In genomic region chr19:53106952-53107351, GRCm38 (mm10) we compare ENCODE assay signal across 9 mouse cellular contexts. TPM values are rescaled to one million over a fixed set of nuclear protein-coding genes. Genes with fewer than 3 reads are reported as not detected.
DNase-seq lines count a peak whose midpoint lies in the region; ATAC-seq lines count a peak whose summit lies in the region.
"Had no signal": no experiment of that assay in that cellular context is flagged by ENCODE, and none has a peak within 500 bp of the region (broad histone marks: within the 10 kb centered on the region; RNA-seq: fewer than 3 reads in every experiment).

No protein-coding gene starts in this region.

- no peak for ATAC-seq in heart, embryonic 11.5 days (replicated peaks; ENCODE audit: insufficient number of reproducible peaks, low FRiP score, low TSS enrichment)

- H3K9me3 ChIP-seq in heart, embryonic 11.5 days (replicated peaks; ENCODE audit: control insufficient read depth, low read length) = no peaks in the 10 kb centered on the region
- no peaks in the 10 kb centered on the region for H3K9me3 ChIP-seq in midbrain, embryonic 10.5 days (replicated peaks)
- no peaks in the 10 kb centered on the region for H3K9me3 ChIP-seq in embryonic facial prominence, embryonic 10.5 days
- H3K9me3 ChIP-seq: limb, embryonic 12.5 days had no signal

- WGBS in heart, embryonic 11.5 days (ENCODE audit: insufficient replicate concordance) = 83% methylated on average over 7 of the region's 7 CpGs
- 87% methylated on average over 7 of the region's 7 CpGs for WGBS in midbrain, embryonic 10.5 days
- WGBS in embryonic facial prominence, embryonic 10.5 days = 85% methylated on average over 7 of the region's 7 CpGs

- H3K4me3 ChIP-seq in heart, embryonic 11.5 days (ENCODE audit: low read depth, low read length) = no peak overlapping the region
- H3K4me3 ChIP-seq in midbrain, embryonic 10.5 days = no peak overlapping the region
- H3K4me3 ChIP-seq in embryonic facial prominence, embryonic 10.5 days = no peak overlapping the region
- H3K4me3 ChIP-seq: limb, embryonic 12.5 days had no signal

- H3K4me2 ChIP-seq in heart, embryonic 11.5 days = no peak overlapping the region
- H3K4me2 ChIP-seq: limb, embryonic 12.5 days had no signal

- H3K27ac ChIP-seq in heart, embryonic 11.5 days (ENCODE audit: low read depth, low read length) = no peak overlapping the region
- H3K27ac ChIP-seq in midbrain, embryonic 10.5 days (replicated peaks) = no peak overlapping the region
- H3K27ac ChIP-seq in embryonic facial prominence, embryonic 10.5 days (replicated peaks) = no peak overlapping the region
- H3K27ac ChIP-seq: limb, embryonic 12.5 days had no signal

- H3K27me3 ChIP-seq in heart, embryonic 11.5 days (ENCODE audit: control insufficient read depth, insufficient read depth, low read length) = no peaks in the 10 kb centered on the region
- H3K27me3 ChIP-seq in midbrain, embryonic 10.5 days (ENCODE audit: low read depth, poor library complexity, severe bottlenecking) = no peaks in the 10 kb centered on the region
- no peaks in the 10 kb centered on the region for H3K27me3 ChIP-seq in embryonic facial prominence, embryonic 10.5 days (replicated peaks; ENCODE audit: low read depth, poor library complexity, severe bottlenecking)
- H3K27me3 ChIP-seq: limb, embryonic 12.5 days had no signal

- H3K4me1 ChIP-seq in heart, embryonic 11.5 days (ENCODE audit: control insufficient read depth, insufficient read depth, low read length) = peaks cover 14% of the 10 kb centered on the region
- H3K4me1 ChIP-seq in midbrain, embryonic 10.5 days = peaks cover 14% of the 10 kb centered on the region
- H3K4me1 ChIP-seq in embryonic facial prominence, embryonic 10.5 days = peaks cover 18% of the 10 kb centered on the region

- peak; percentile 93 for DNase-seq in heart, adult 11 months
- peak; percentile 42 to 51 for DNase-seq in right cerebral cortex, postnatal 10 days (ENCODE audit: low spot score in 2 of 2)
- DNase-seq in right cerebral cortex, postnatal 25 days = no peak
- peak; percentile 68 for DNase-seq in layer of hippocampus, adult 9-11 months
- DNase-seq in testis, postnatal 10 days (ENCODE audit: low spot score) = peak; percentile 61
- DNase-seq in midbrain, embryonic 10.5 days (ENCODE audit: low spot score) = no peak
- DNase-seq in embryonic facial prominence, embryonic 10.5 days (ENCODE audit: low spot score) = no peak

- no peaks in the 10 kb centered on the region for H3K36me3 ChIP-seq in heart, embryonic 11.5 days (ENCODE audit: control insufficient read depth, insufficient read depth, low read length)
- no peaks in the 10 kb centered on the region for H3K36me3 ChIP-seq in midbrain, embryonic 10.5 days
- H3K36me3 ChIP-seq in embryonic facial prominence, embryonic 10.5 days (replicated peaks) = no peaks in the 10 kb centered on the region
- H3K36me3 ChIP-seq: limb, embryonic 12.5 days had no signal

- no peak overlapping the region for H3K9ac ChIP-seq in heart, embryonic 11.5 days (ENCODE audit: low read depth, low read length)
- H3K9ac ChIP-seq: limb, embryonic 12.5 days had no signal

RNA-seq across cellular contexts. Expression of gene Add3, which starts 33.3 kb away (rescaled TPM):
- 133 and 152 TPM in 2 replicates for polyA plus RNA-seq in heart, embryonic 11.5 days (2014; fragmentation: Nextera tagmentation; extraction: Ambion mirVana)
- 48.7 and 50.2 TPM in 2 replicates for polyA plus RNA-seq in midbrain, embryonic 10.5 days (2016; fragmentation: Nextera tagmentation; extraction: Ambion mirVana)
- polyA plus RNA-seq in embryonic facial prominence, embryonic 10.5 days (2016; fragmentation: Nextera tagmentation; extraction: Ambion mirVana) = 61.7 and 67.2 TPM in 2 replicates

Comparison
In these comparisons a context has a peak if more than half of its experiments do, and no peak if none do; other contexts are left out.
1. DNase-seq: peak in heart, adult 11 months (single experiment), right cerebral cortex, postnatal 10 days (2 of 2), layer of hippocampus, adult 9-11 months (single experiment) and testis, postnatal 10 days (single experiment); none in right cerebral cortex, postnatal 25 days (single experiment), midbrain, embryonic 10.5 days (single experiment) and embryonic facial prominence, embryonic 10.5 days (single experiment).